In genomic region chr7:125679936-125680335, GRCm38 (mm10) we compare ENCODE assay signal across 23 mouse cellular contexts. TPM values are rescaled to one million over a fixed set of nuclear protein-coding genes. Genes with fewer than 3 reads are reported as not detected.
DNase-seq lines count a peak whose midpoint lies in the region; ATAC-seq lines count a peak whose summit lies in the region.
"Had no signal": no experiment of that assay in that cellular context is flagged by ENCODE, and none has a peak within 500 bp of the region (broad histone marks: within the 10 kb centered on the region; RNA-seq: fewer than 3 reads in every experiment).

No protein-coding gene starts in this region.

- DNase-seq in frontal cortex, postnatal 25 days (ENCODE audit: low spot score in 2 of 2): no peak
- peak; percentile 55 for DNase-seq in brain, adult 2 months (ENCODE audit: low read depth, low spot score)
- DNase-seq in left cerebral cortex, adult 18-20 months (ENCODE audit: low spot score in 2 of 2): no peak
- no peak for DNase-seq in left cerebral cortex, adult 9 months (ENCODE audit: low spot score in 2 of 2)
- DNase-seq in embryo, embryonic 9.5 days (ENCODE audit: extremely low spot score): no peak
- DNase-seq: adrenal gland, postnatal 25 days; cerebellum, adult 2 months; cerebellum, postnatal 25 days; gastrocnemius, postnatal 10 days; heart, adult 18-20 months; heart, postnatal 36 days; kidney, adult 8-10 months; kidney, postnatal 10 days; layer of hippocampus, postnatal 36 days; liver; lung, adult 2 months; lung, postnatal 10 days; thymus, postnatal 25 days had no signal

- ATAC-seq in frontal cortex, adult (ENCODE audit: low TSS enrichment): peak; percentile 64
- peak; percentile 75 for ATAC-seq in megakaryocyte, adult 5-6 weeks (ENCODE audit: poor library complexity, severe bottlenecking)
- ATAC-seq: forebrain, embryonic 15.5 days; intestine, embryonic 16.5 days; midbrain, embryonic 15.5 days had no signal

RNA-seq across cellular contexts. Expression of gene Gtf3c1, which starts 27.6 kb away (rescaled TPM):
- 12.7 and 13.0 TPM in 2 replicates for total RNA-seq in megakaryocyte, adult 5-6 weeks (2015)
- 22.4 and 27.5 TPM in 2 replicates for total RNA-seq in megakaryocyte, adult 5-6 weeks (2017)
- 100 to 1,000 TPM in 1 of 2 experiments, 10 to 100 TPM in 1; 97.5 to 101 TPM for total RNA-seq in left cerebral cortex, adult 18-20 months (2021)

RNA-seq across cellular contexts. Expression of gene D430042O09Rik, which starts 27.8 kb away (rescaled TPM):
- total RNA-seq in megakaryocyte, adult 5-6 weeks (2015): 8.0 and 12.1 TPM in 2 replicates
- total RNA-seq in megakaryocyte, adult 5-6 weeks (2017): 7.9 and 10.2 TPM in 2 replicates
- total RNA-seq in left cerebral cortex, adult 18-20 months (2021): 10 to 100 TPM; 29.2 to 35.2 TPM
